Mouse (Mus musculus): ENCODE results near the gene Ak8.

DNA sequence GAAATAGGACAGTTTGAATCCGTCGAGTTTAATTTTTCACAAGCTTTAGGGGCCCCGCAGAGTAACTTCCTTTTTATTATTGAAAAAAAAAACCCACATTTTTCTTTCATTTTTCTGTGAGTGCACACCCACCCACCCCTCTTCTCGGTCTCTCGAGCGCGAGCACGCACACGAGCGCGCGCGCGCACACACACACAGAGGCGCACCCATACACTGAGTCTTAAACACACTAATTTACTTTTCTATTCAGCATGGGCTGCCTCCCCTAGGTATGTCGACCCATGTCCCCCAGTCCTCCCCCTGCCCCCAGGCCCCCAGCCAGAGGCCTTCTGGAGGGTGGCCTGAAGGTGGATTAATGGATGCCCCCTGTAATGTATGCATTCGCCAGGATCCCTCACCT, 51.7 kb downstream of the Ak8 start:
- TF ChIP-seq CTCF (IDR thresholded peaks at IDR 0.05; ENCODE audit: low read depth) (no peak), EP300 (IDR thresholded peaks at IDR 0.05; ENCODE audit: low read depth) (no peak)
